Mouse (Mus musculus) CH12.LX (cell line): ENCODE results near the gene Chtop. TPM values are rescaled to one million over a fixed set of nuclear protein-coding genes. Genes with fewer than 3 reads are reported as not detected.

Experiments used
- DNase-seq: peaks from one replicate; pipeline ENCODE4 v3.0.0-alpha.2; 2013; ENCODE audit errors: extremely low read depth
- H3K27ac ChIP-seq: 2 replicates; pipeline ENCODE4 v1.5.1; 2012; ENCODE audit warnings: low read depth, mild to moderate bottlenecking, control low read depth, moderate library complexity; ENCODE audit not compliant: insufficient read depth
- H3K27me3 ChIP-seq: replicated peaks from 2 replicates; pipeline ENCODE3; 2012; ENCODE audit warnings: inconsistent platforms
- H3K36me3 ChIP-seq, 2 experiments: replicated peaks in 1 of 2; 2 replicates each; pipeline versions ENCODE3 to v1.6.1; 2012; ENCODE audit warnings: inconsistent platforms in 1 of 2, low read length in 1 of 2, mild to moderate bottlenecking in 1 of 2, mixed read lengths in 1 of 2, moderate library complexity in 1 of 2; ENCODE audit not compliant: control insufficient read depth in 1 of 2, insufficient read depth in 1 of 2
- H3K4me1 ChIP-seq, 2 experiments: 2 replicates each; pipeline ENCODE4 v1.6.1; 2012; ENCODE audit warnings: inconsistent platforms in 1 of 2, moderate library complexity in 1 of 2; ENCODE audit not compliant: insufficient read depth in 2 of 2, control insufficient read depth in 1 of 2
- H3K4me2 ChIP-seq: 2 replicates; pipeline ENCODE4 v1.6.1; 2012; ENCODE audit warnings: low read depth, mild to moderate bottlenecking, control low read depth; ENCODE audit not compliant: poor library complexity, insufficient read depth, severe bottlenecking
- H3K4me3 ChIP-seq, 3 experiments: fragments of 150-350 bp in 1 of 3; sonication (generic) in 1 of 3; replicated peaks in 1 of 3; 2 replicates each; pipeline versions ENCODE3 to v1.5.1; 2011 to 2012; ENCODE audit warnings: low read depth in 2 of 3, low read length in 2 of 3, mild to moderate bottlenecking in 2 of 3, moderate library complexity in 2 of 3, control low read depth in 1 of 3, improper control_type of control experiment in 1 of 3, inconsistent platforms in 1 of 3, mixed read lengths in 1 of 3; ENCODE audit not compliant: poor library complexity in 1 of 3
- H3K79me2 ChIP-seq: replicated peaks from 2 replicates; pipeline ENCODE4 v1.6.1; 2012; ENCODE audit warnings: mild to moderate bottlenecking, moderate library complexity; ENCODE audit not compliant: control insufficient read depth, poor library complexity, insufficient read depth, severe bottlenecking; ENCODE audit errors: extremely low read depth
- H3K9ac ChIP-seq: 2 replicates; pipeline ENCODE4 v1.6.1; 2012; ENCODE audit warnings: low read depth, mild to moderate bottlenecking, control low read depth, moderate library complexity; ENCODE audit not compliant: insufficient read depth
- H3K9me3 ChIP-seq: replicated peaks from 2 replicates; pipeline ENCODE3; 2012; ENCODE audit warnings: low read length, inconsistent platforms, mixed read lengths
- BHLHE40 ChIP-seq: IDR thresholded peaks from 2 replicates; pipeline ENCODE4 v1.6.1; 2011; ENCODE audit warnings: mild to moderate bottlenecking, low read depth, low read length, improper control_type of control experiment
- CHD2 ChIP-seq: IDR thresholded peaks from 2 replicates; pipeline ENCODE4 v1.6.1; 2011; ENCODE audit warnings: low read length, improper control_type of control experiment
- CTCF ChIP-seq, 2 experiments: IDR thresholded peaks in 1 of 2; conservative IDR thresholded peaks in 1 of 2; 2 replicates each; pipeline ENCODE4 v1.5.1; 2011 to 2012; ENCODE audit warnings: low read depth in 2 of 2, low read length in 2 of 2, improper control_type of control experiment in 1 of 2, inconsistent platforms in 1 of 2, mild to moderate bottlenecking in 1 of 2, moderate library complexity in 1 of 2
- E2F4 ChIP-seq: IDR thresholded peaks from 2 replicates; pipeline ENCODE4 v1.6.1; 2011; ENCODE audit warnings: low read depth, low read length, improper control_type of control experiment; ENCODE audit not compliant: insufficient replicate concordance
- ELF1 ChIP-seq: IDR thresholded peaks from 2 replicates; pipeline ENCODE4 v1.6.1; 2014; ENCODE audit warnings: low read depth, mild to moderate bottlenecking, inconsistent platforms, low read length, improper control_type of control experiment
- EP300 ChIP-seq: IDR thresholded peaks from 2 replicates; pipeline ENCODE4 v1.6.1; 2011; ENCODE audit warnings: low read length, improper control_type of control experiment
- HCFC1 ChIP-seq: IDR thresholded peaks from 2 replicates; pipeline ENCODE4 v1.6.1; 2012; ENCODE audit warnings: low read depth, mild to moderate bottlenecking, inconsistent platforms, low read length, improper control_type of control experiment
- IRF4 ChIP-seq: IDR thresholded peaks from 2 replicates; pipeline ENCODE4 v1.6.1; 2014; ENCODE audit warnings: low read depth, mild to moderate bottlenecking, inconsistent platforms, low read length, improper control_type of control experiment
- JUN ChIP-seq: IDR thresholded peaks from 2 replicates; pipeline ENCODE4 v1.6.1; 2011; ENCODE audit warnings: low read depth, mild to moderate bottlenecking, low read length, improper control_type of control experiment, moderate library complexity; ENCODE audit not compliant: insufficient read depth
- KAT2A ChIP-seq: IDR thresholded peaks from 2 replicates; pipeline ENCODE4 v1.6.1; 2012; ENCODE audit warnings: low read length, improper control_type of control experiment, inconsistent platforms; ENCODE audit not compliant: insufficient replicate concordance
- MAFK ChIP-seq: IDR thresholded peaks from 2 replicates; pipeline ENCODE4 v1.6.1; 2011; ENCODE audit warnings: low read length, improper control_type of control experiment; ENCODE audit not compliant: insufficient replicate concordance
- MAX ChIP-seq: IDR thresholded peaks from 2 replicates; pipeline ENCODE4 v1.6.1; 2011; ENCODE audit warnings: low read length, improper control_type of control experiment
- MXI1 ChIP-seq: IDR thresholded peaks from 2 replicates; pipeline ENCODE4 v1.6.1; 2011; ENCODE audit warnings: mild to moderate bottlenecking, low read depth, low read length, improper control_type of control experiment
- MYC ChIP-seq: IDR thresholded peaks from 2 replicates; pipeline ENCODE4 v1.6.1; 2011; ENCODE audit warnings: low read depth, mild to moderate bottlenecking, improper control_type of control experiment, low read length
- NELFE ChIP-seq: IDR thresholded peaks from 2 replicates; pipeline ENCODE4 v1.6.1; 2011; ENCODE audit warnings: low read depth, low read length, improper control_type of control experiment
- NRF1 ChIP-seq: IDR thresholded peaks from 2 replicates; pipeline ENCODE4 v1.6.1; 2014; ENCODE audit warnings: low read depth, mild to moderate bottlenecking, inconsistent platforms, low read length, improper control_type of control experiment, moderate library complexity
- PAX5 ChIP-seq: IDR thresholded peaks from 2 replicates; pipeline ENCODE4 v1.6.1; 2012; ENCODE audit warnings: low read length, inconsistent platforms, mixed read lengths
- POLR2A ChIP-seq: IDR thresholded peaks from 2 replicates; pipeline ENCODE4 v1.6.1; 2011; ENCODE audit warnings: low read depth, mild to moderate bottlenecking, improper control_type of control experiment, low read length
- POLR2AphosphoS2 ChIP-seq: IDR thresholded peaks from 2 replicates; pipeline ENCODE4 v1.6.1; 2011; ENCODE audit warnings: low read depth, low read length, improper control_type of control experiment
- SIN3A ChIP-seq: IDR thresholded peaks from 2 replicates; pipeline ENCODE4 v1.6.1; 2012; ENCODE audit warnings: low read length, improper control_type of control experiment, inconsistent platforms
- SMC3 ChIP-seq: IDR thresholded peaks from 2 replicates; pipeline ENCODE4 v1.6.1; 2011; ENCODE audit warnings: low read depth, low read length, improper control_type of control experiment
- TBP ChIP-seq: conservative IDR thresholded peaks from 2 replicates; pipeline ENCODE4 v1.6.1; 2011; ENCODE audit warnings: low read depth, low read length, improper control_type of control experiment
- TCF12 ChIP-seq: IDR thresholded peaks from 2 replicates; pipeline ENCODE4 v1.6.1; 2014; ENCODE audit warnings: low read depth, mild to moderate bottlenecking, inconsistent platforms, low read length, improper control_type of control experiment
- USF1 ChIP-seq: IDR thresholded peaks from 2 replicates; pipeline ENCODE4 v1.6.1; 2014; ENCODE audit warnings: low read depth, mild to moderate bottlenecking, inconsistent platforms, low read length, improper control_type of control experiment
- ZC3H11A ChIP-seq: IDR thresholded peaks from 2 replicates; pipeline ENCODE4 v1.6.1; 2012; ENCODE audit warnings: low read depth, mild to moderate bottlenecking, inconsistent platforms, low read length, improper control_type of control experiment
- ZMIZ1 ChIP-seq: IDR thresholded peaks from 2 replicates; pipeline ENCODE4 v1.6.1; 2012; ENCODE audit warnings: low read depth, mild to moderate bottlenecking, inconsistent platforms, low read length, improper control_type of control experiment
- dilution Hi-C: fragments of 300-500 bp; cut with MboI; formaldehyde crosslinking; loops from 2 replicates; pipeline ENCODE4 v1.14.3; 2020; ENCODE audit warnings: low sequenced_read_pairs; ENCODE audit not compliant: extremely low pct_unique_long_range_greater_than_20kb, extremely low pct_ligation_motif_present
- in situ Hi-C: fragments of 300-500 bp; cut with MboI; formaldehyde crosslinking; loops from 3 replicates; pipeline ENCODE4 v1.14.3; 2019; ENCODE audit warnings: low sequenced_read_pairs, low pct_ligation_motif_present, low pct_unique_long_range_greater_than_20kb, mixed read lengths
- polyA plus RNA-seq: library from polyadenylated mRNA; unstranded; fragments of >175 nt; gene quantifications from 2 replicates; pipeline ENCODE4 v1.2.1, GENCODE M21; 2012; ENCODE audit warnings: low read depth; ENCODE audit not compliant: insufficient read length
- total RNA-seq, 2 experiments: library from RNA; depleted of rRNA; stranded (reverse); fragments of 300-350 nt in 1 of 2; fragments of >200 nt in 1 of 2; gene quantifications; 2 replicates each; pipeline ENCODE4 v1.2.3; 2012 to 2014

The Chtop gene
- total and polyA plus RNA-seq, 3 experiments, result 88.5 to 130 (median 126) TPM

- TF ChIP-seq EP300 (no peak), ZC3H11A (no peak), MAFK (peak; percentile 93), JUN (no peak), NELFE (peak; percentile 93), CTCF (conservative IDR thresholded peaks at IDR 0.05 in 1 of 2, IDR thresholded peaks at IDR 0.05 in 1 of 2; ENCODE audit: low read depth in 2 of 2, low read length in 2 of 2) (peak in 1 of 2 experiments; percentile 59; a peak in 2 of 4 replicates), MYC (0 out of 2 replicates have a peak, but pooled peaks have one; percentile 54), POLR2AphosphoS2 (0 out of 2 replicates have a peak, but pooled peaks have one; percentile 49), CHD2 (peak; percentile 90), ZMIZ1 (peak; percentile 73; the same call in 1 of the 2 replicates), SMC3 (no peak), IRF4 (peak; percentile 38; the same call in 1 of the 2 replicates), ELF1 (peak; percentile 98), BHLHE40 (no peak), TBP (peak; percentile 100), TCF12 (peak; percentile 81), PAX5 (no peak), NRF1 (peak; percentile 76), HCFC1 (peak; percentile 80), USF1 (no peak), POLR2A (peak; percentile 96), SIN3A (peak; percentile 82), MAX (peak; percentile 43; the same call in 1 of the 2 replicates), MXI1 (peak; percentile 67), E2F4 (peak; percentile 78; the same call in 1 of the 2 replicates), KAT2A (peak; percentile 89; the same call in 1 of the 2 replicates)
- H3K9me3 ChIP-seq, result no peaks in the 10 kb centered on the region
- H3K4me1 ChIP-seq, result peaks cover 2 to 18% of the 10 kb centered on the region in 2 experiments; a peak in 2 of 4 replicates
- H3K4me2 ChIP-seq, result peak within 1 kb of the TSS; percentile 98
- DNase-seq, result peak; percentile 97
- H3K79me2 ChIP-seq, result peaks cover 34% of the 10 kb centered on the region
- peak within 1 kb of the TSS; percentile 76 for H3K9ac ChIP-seq
- no peak within 1 kb of the TSS for H3K27ac ChIP-seq
- peak within 1 kb of the TSS; percentile 76 to 89 (median 89) for H3K4me3 ChIP-seq
- H3K27me3 ChIP-seq, result no peaks in the 10 kb centered on the region
- peaks cover 11 to 31% of the 10 kb centered on the region in 2 experiments for H3K36me3 ChIP-seq
- dilution Hi-C loops, result no loop called here
- in situ Hi-C loops, result no loop called here
These were observed 33.3 kb downstream of the Chtop start, which contains the start of gene Ilf2 for GRCm38 (mm10) chr3:90475831-90476611. Gene Ilf2 (plus strand): TSS chr3:90476126.
